Mouse (Mus musculus) myocyte (in vitro differentiated cells): Measurements from ENCODE around the gene Gas7.

ENCODE experiments used
- POLR2A ChIP-seq: IDR thresholded peaks from one replicate; pipeline ENCODE4 v1.6.1; 2011; ENCODE audit warnings: low read depth, mild to moderate bottlenecking, control low read depth, moderate library complexity; ENCODE audit not compliant: insufficient read length
- POLR2AphosphoS2 ChIP-seq: IDR thresholded peaks from one replicate; pipeline ENCODE4 v1.6.1; 2011; ENCODE audit warnings: low read depth, control low read depth; ENCODE audit not compliant: insufficient read length

DNA sequence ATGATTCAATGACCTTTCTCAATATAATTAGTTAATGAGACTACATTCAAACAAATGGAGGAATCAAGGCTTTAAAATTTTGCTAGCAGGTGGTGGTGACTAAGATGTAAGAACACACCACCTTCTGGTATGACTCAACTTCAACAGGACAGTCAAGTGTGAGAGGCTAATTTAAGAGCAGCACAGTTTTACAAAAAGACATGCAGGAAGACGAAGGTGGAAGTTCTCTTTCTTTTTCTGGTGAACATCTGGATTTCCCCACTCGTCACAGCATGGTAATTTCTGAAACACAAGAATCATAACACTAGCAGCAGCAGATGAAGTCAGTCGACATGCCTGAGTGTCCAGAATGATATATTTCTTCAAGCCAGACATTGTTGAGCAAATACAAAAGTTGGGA, 279.4 kb downstream of the Gas7 start:
- no peak for TF ChIP-seq POLR2AphosphoS2
- no peak for TF ChIP-seq POLR2A
